Mouse (Mus musculus): Measurements from ENCODE around the gene Olfr685. TPM values are rescaled to one million over a fixed set of nuclear protein-coding genes. Genes with fewer than 3 reads are reported as not detected.

Olfr685 gene
- polyA plus RNA-seq, 1 experiment = not detected

- TF ChIP-seq CTCF (IDR thresholded peaks at IDR 0.05; ENCODE audit: extremely low read depth, insufficient read length, insufficient replicate concordance, low read depth, low read length) = no peak
- TF ChIP-seq POLR2A (IDR thresholded peaks at IDR 0.05; ENCODE audit: low read depth, low read length) = no peak
- WGBS = 48% methylated on average over 4 of the region's 4 CpGs
- no peaks in the 10 kb centered on the region for H3K4me1 ChIP-seq (ENCODE audit: control insufficient read depth, insufficient read depth, insufficient read length, low read length)
Observed at GRCm38 (mm10) chr7:105170773-105171172, 15.0 kb downstream of the Olfr685 start.

GRCm38 (mm10) chr7:105163553-105163952 lies 22.3 kb downstream of the Olfr685 start, which contains the start of gene Olfr684:
TSS of gene Olfr684 (minus strand) at chr7:105163653.
- Histone ChIP-seq H3K4me1 (ENCODE audit: control insufficient read depth, insufficient read depth, insufficient read length, low read length) (no peaks in the 10 kb centered on the region), H3K4me3 (ENCODE audit: low read depth, low read length) (no peak within 1 kb of the TSS), H3K36me3 (ENCODE audit: control insufficient read depth, insufficient read depth, low read length) (no peaks in the 10 kb centered on the region), H3K27ac (ENCODE audit: insufficient read depth, low read depth, low read length) (no peak within 1 kb of the TSS), H3K27me3 (ENCODE audit: control insufficient read depth, insufficient read depth, low read length) (no peaks in the 10 kb centered on the region)
- 51% methylated on average over 1 of the region's 1 CpGs for WGBS
- TF ChIP-seq POLR2A (IDR thresholded peaks at IDR 0.05; ENCODE audit: low read depth, low read length) = no peak
- no peak for TF ChIP-seq CTCF (IDR thresholded peaks at IDR 0.05; ENCODE audit: extremely low read depth, insufficient read length, insufficient replicate concordance, low read depth, low read length)

More at GRCm38 (mm10) chr7:105170773-105171172, 15.0 kb downstream of the Olfr685 start:
- no peaks in the 10 kb centered on the region for H3K27me3 ChIP-seq (ENCODE audit: control insufficient read depth, insufficient read depth, low read length)
- H3K36me3 ChIP-seq (ENCODE audit: control insufficient read depth, insufficient read depth, low read length) = no peaks in the 10 kb centered on the region
- H3K27ac ChIP-seq (ENCODE audit: insufficient read depth, low read depth, low read length) = no peak overlapping the region
- no peak overlapping the region for H3K4me3 ChIP-seq (ENCODE audit: low read depth, low read length)

- Histone ChIP-seq H3K4me3 (ENCODE audit: low read depth, low read length) (no peak within 1 kb of the TSS), H3K27me3 (ENCODE audit: control insufficient read depth, insufficient read depth, low read length) (no peaks in the 10 kb centered on the region), H3K36me3 (ENCODE audit: control insufficient read depth, insufficient read depth, low read length) (no peaks in the 10 kb centered on the region), H3K27ac (ENCODE audit: insufficient read depth, low read depth, low read length) (no peak within 1 kb of the TSS), H3K4me1 (ENCODE audit: control insufficient read depth, insufficient read depth, insufficient read length, low read length) (no peaks in the 10 kb centered on the region)
- WGBS = 62% methylated on average over 1 of the region's 1 CpGs
- TF ChIP-seq CTCF (IDR thresholded peaks at IDR 0.05; ENCODE audit: extremely low read depth, insufficient read length, insufficient replicate concordance, low read depth, low read length) = no peak
- no peak for TF ChIP-seq POLR2A (IDR thresholded peaks at IDR 0.05; ENCODE audit: low read depth, low read length)
Observed at GRCm38 (mm10) chr7:105146912-105147311, 38.9 kb downstream of the Olfr685 start, which contains the start of gene Olfr683. TSS of gene Olfr683 (minus strand) at chr7:105147012.

- H3K4me1 ChIP-seq (ENCODE audit: control insufficient read depth, insufficient read depth, insufficient read length, low read length) = no peaks in the 10 kb centered on the region
- H3K27me3 ChIP-seq (ENCODE audit: control insufficient read depth, insufficient read depth, low read length) = no peaks in the 10 kb centered on the region
- H3K36me3 ChIP-seq (ENCODE audit: control insufficient read depth, insufficient read depth, low read length) = no peaks in the 10 kb centered on the region
- WGBS = 72% methylated on average over 2 of the region's 2 CpGs
- no peak overlapping the region for H3K4me3 ChIP-seq (ENCODE audit: low read depth, low read length)
- no peak for TF ChIP-seq POLR2A (IDR thresholded peaks at IDR 0.05; ENCODE audit: low read depth, low read length)
- TF ChIP-seq CTCF (IDR thresholded peaks at IDR 0.05; ENCODE audit: extremely low read depth, insufficient read length, insufficient replicate concordance, low read depth, low read length) = no peak
- no peak overlapping the region for H3K27ac ChIP-seq (ENCODE audit: insufficient read depth, low read depth, low read length)
Observed at GRCm38 (mm10) chr7:105141275-105141674, 44.5 kb downstream of the Olfr685 start.

Other genes with a start within 250 kb of the Olfr685 start
- gene Olfr670, start 223.4 kb downstream of the Olfr685 start, polyA plus RNA-seq (2012; rRNA removed) = not detected in 2 replicates
- not detected in 2 replicates for gene Olfr671, start 206.9 kb downstream of the Olfr685 start, polyA plus RNA-seq (2012; rRNA removed)
- not detected in 2 replicates for gene Olfr672, start 184.0 kb downstream of the Olfr685 start, polyA plus RNA-seq (2012; rRNA removed)
- not detected in 2 replicates for gene Olfr675, start 157.6 kb downstream of the Olfr685 start, polyA plus RNA-seq (2012; rRNA removed)
- not detected in 2 replicates for gene Olfr676, start 153.3 kb downstream of the Olfr685 start, polyA plus RNA-seq (2012; rRNA removed)
- gene Olfr677, start 134.6 kb downstream of the Olfr685 start, polyA plus RNA-seq (2012; rRNA removed) = not detected in 2 replicates
- not detected in 2 replicates for gene Olfr678, start 121.5 kb downstream of the Olfr685 start, polyA plus RNA-seq (2012; rRNA removed)
- not detected in 2 replicates for gene Olfr679, start 104.8 kb downstream of the Olfr685 start, polyA plus RNA-seq (2012; rRNA removed)
- gene Olfr680-ps1, start 93.2 kb downstream of the Olfr685 start, polyA plus RNA-seq (2012; rRNA removed) = not detected in 2 replicates
- not detected in 2 replicates for gene Olfr681, start 69.2 kb downstream of the Olfr685 start, polyA plus RNA-seq (2012; rRNA removed)
- not detected in 2 replicates for gene Olfr683, start 39.0 kb downstream of the Olfr685 start, polyA plus RNA-seq (2012; rRNA removed)
- gene Olfr684, start 22.4 kb downstream of the Olfr685 start, polyA plus RNA-seq (2012; rRNA removed) = not detected in 2 replicates
- gene Olfr686, start 21.5 kb upstream of the Olfr685 start, polyA plus RNA-seq (2012; rRNA removed) = not detected in 2 replicates
- not detected in 2 replicates for gene Olfr688, start 102.1 kb upstream of the Olfr685 start, polyA plus RNA-seq (2012; rRNA removed)
- not detected in 2 replicates for gene Olfr689, start 125.2 kb upstream of the Olfr685 start, polyA plus RNA-seq (2012; rRNA removed)
- gene Olfr690, start 148.1 kb upstream of the Olfr685 start, polyA plus RNA-seq (2012; rRNA removed) = not detected in 2 replicates
- gene Olfr691, start 156.3 kb upstream of the Olfr685 start, polyA plus RNA-seq (2012; rRNA removed) = not detected in 2 replicates
- not detected in 2 replicates for gene Olfr692, start 182.2 kb upstream of the Olfr685 start, polyA plus RNA-seq (2012; rRNA removed)
- not detected in 2 replicates for gene Gm5901, start 189.0 kb upstream of the Olfr685 start, polyA plus RNA-seq (2012; rRNA removed)
- gene Fam160a2, start 214.0 kb upstream of the Olfr685 start, polyA plus RNA-seq (2012; rRNA removed) = 48.0 and 102 TPM in 2 replicates
- 0.10 TPM in 1 of 2 replicates, not detected in the other for gene Cnga4, start 218.6 kb upstream of the Olfr685 start, polyA plus RNA-seq (2012; rRNA removed)
- 0.04 and 0.34 TPM in 2 replicates for gene Cckbr, start 239.7 kb upstream of the Olfr685 start, polyA plus RNA-seq (2012; rRNA removed)

Measured in small intestine, adult 2 months (tissue).